Mouse (Mus musculus) ES-E14 (cell line): ENCODE measurements around the gene Zfp36l1.

Experiments used
- HCFC1 ChIP-seq: IDR thresholded peaks from 2 replicates; pipeline ENCODE4 v1.6.1; 2012; ENCODE audit warnings: low read length, inconsistent platforms, borderline replicate concordance; ENCODE audit not compliant: insufficient read depth
- ZC3H11A ChIP-seq: IDR thresholded peaks from 2 replicates; pipeline ENCODE4 v1.6.1; 2012; ENCODE audit warnings: low read depth, mild to moderate bottlenecking, inconsistent platforms, low read length, borderline replicate concordance
- ZNF384 ChIP-seq: IDR thresholded peaks from 2 replicates; pipeline ENCODE4 v1.6.1; 2012; ENCODE audit warnings: low read depth, low read length, inconsistent platforms

- no peak for TF ChIP-seq HCFC1
- no peak for TF ChIP-seq ZC3H11A
- TF ChIP-seq ZNF384: no peak
Measured at GRCm38 (mm10) chr12:80079937-80080336, 32.9 kb downstream of the Zfp36l1 start.
